In the genomic region with DNA sequence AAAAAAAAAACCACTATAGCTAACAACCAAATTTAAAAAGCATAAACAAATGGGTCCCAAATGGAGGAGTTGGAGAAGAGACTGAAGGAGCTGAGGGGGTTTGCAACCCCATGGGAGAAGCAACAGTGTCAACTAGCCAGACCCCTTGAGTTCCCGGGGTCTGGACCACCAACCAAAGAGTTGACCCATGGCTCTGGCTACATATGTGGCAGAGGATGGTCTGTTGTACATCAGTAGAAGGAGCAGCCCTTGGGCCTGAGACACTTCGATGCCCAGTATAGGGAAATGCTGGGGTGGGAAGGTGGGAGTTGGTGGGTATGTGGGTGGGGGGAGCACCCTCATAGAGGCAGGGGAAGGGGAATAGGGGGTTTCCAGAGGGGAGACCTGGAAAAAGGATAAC, we compare ENCODE assay signal across 21 mouse cellular contexts. TPM values are rescaled to one million over a fixed set of nuclear protein-coding genes. Genes with fewer than 3 reads are reported as not detected.
DNase-seq lines count a peak whose midpoint lies in the region; ATAC-seq lines count a peak whose summit lies in the region.
"Had no signal": no experiment of that assay in that cellular context is flagged by ENCODE, and none has a peak within 500 bp of the region (broad histone marks: within the 10 kb centered on the region; RNA-seq: fewer than 3 reads in every experiment).

No protein-coding gene starts in this region.

- H3K36me3 ChIP-seq in midbrain, embryonic 11.5 days (ENCODE audit: control insufficient read depth, insufficient read depth, low read length) = no peaks in the 10 kb centered on the region
- H3K36me3 ChIP-seq in midbrain, embryonic 10.5 days = peaks cover 4% of the 10 kb centered on the region; the same call in 1 of the 2 replicates
- H3K36me3 ChIP-seq in neural tube, embryonic 11.5 days (ENCODE audit: control insufficient read depth, insufficient read depth, low read length) = no peaks in the 10 kb centered on the region
- peaks cover 3% of the 10 kb centered on the region; the same call in 1 of the 2 replicates for H3K36me3 ChIP-seq in neural tube, embryonic 15.5 days
- H3K36me3 ChIP-seq: G1E had no signal

- H3K27me3 ChIP-seq in midbrain, embryonic 11.5 days (ENCODE audit: control insufficient read depth, insufficient read depth, low read length) = no peaks in the 10 kb centered on the region
- H3K27me3 ChIP-seq in midbrain, embryonic 10.5 days (ENCODE audit: low read depth, poor library complexity, severe bottlenecking) = no peaks in the 10 kb centered on the region
- no peaks in the 10 kb centered on the region for H3K27me3 ChIP-seq in neural tube, embryonic 11.5 days (ENCODE audit: control insufficient read depth, insufficient read depth, low read length)
- H3K27me3 ChIP-seq in neural tube, embryonic 15.5 days (replicated peaks) = no peaks in the 10 kb centered on the region
- H3K27me3 ChIP-seq: CH12.LX, Patski had no signal

- no peak for ATAC-seq in midbrain, embryonic 11.5 days (ENCODE audit: low FRiP score)
- ATAC-seq in neural tube, embryonic 11.5 days (ENCODE audit: insufficient read depth, low FRiP score, low TSS enrichment) = 0 out of 2 replicates have a peak, but pooled peaks have one; percentile 13
- no peak for ATAC-seq in neural tube, embryonic 15.5 days (ENCODE audit: low FRiP score)
- ATAC-seq: activated CD4-positive, CD25-positive, alpha-beta regulatory T cell, adult 4 months; CD4-positive, CD25-positive, alpha-beta regulatory T cell, adult 4 months; Patski had no signal

- H3K9me3 ChIP-seq in midbrain, embryonic 11.5 days (ENCODE audit: control insufficient read depth, low read length) = no peaks in the 10 kb centered on the region
- H3K9me3 ChIP-seq in midbrain, embryonic 10.5 days (replicated peaks) = no peaks in the 10 kb centered on the region
- no peaks in the 10 kb centered on the region for H3K9me3 ChIP-seq in neural tube, embryonic 11.5 days (ENCODE audit: control insufficient read depth, low read length)
- no peaks in the 10 kb centered on the region for H3K9me3 ChIP-seq in neural tube, embryonic 15.5 days (replicated peaks)
- H3K9me3 ChIP-seq: G1E had no signal

- H3K4me3 ChIP-seq in midbrain, embryonic 11.5 days (ENCODE audit: low read depth, low read length) = no peak overlapping the region
- no peak overlapping the region for H3K4me3 ChIP-seq in midbrain, embryonic 10.5 days
- no peak overlapping the region for H3K4me3 ChIP-seq in neural tube, embryonic 11.5 days (ENCODE audit: low read depth, low read length)
- H3K4me3 ChIP-seq in neural tube, embryonic 15.5 days (replicated peaks) = no peak overlapping the region

- H3K4me2 ChIP-seq in midbrain, embryonic 11.5 days = no peak overlapping the region
- no peak overlapping the region for H3K4me2 ChIP-seq in neural tube, embryonic 11.5 days (ENCODE audit: low read depth)
- no peak overlapping the region for H3K4me2 ChIP-seq in neural tube, embryonic 15.5 days

- DNase-seq in heart, adult 11 months = peak; percentile 84
- no peak for DNase-seq in heart, adult 9 months (ENCODE audit: low spot score in 2 of 2)
- DNase-seq in midbrain, embryonic 11.5 days (ENCODE audit: low spot score, missing footprints) = peak; percentile 80
- DNase-seq in midbrain, embryonic 10.5 days (ENCODE audit: low spot score) = no peak
- DNase-seq in neural tube, embryonic 11.5 days (ENCODE audit: low spot score) = no peak
- DNase-seq: adrenal gland, adult 2 months; adrenal gland, adult 8-10 months; adrenal gland, postnatal 10 days; adrenal gland, postnatal 14 days; adrenal gland, postnatal 25 days; adrenal gland, postnatal 36 days; B cell, adult 2 months; cerebellum, adult 11 months; cerebellum, adult 11-12 months; cerebellum, adult 18-20 months had no signal

- no peak overlapping the region for H3K27ac ChIP-seq in midbrain, embryonic 11.5 days (ENCODE audit: low read depth, low read length)
- H3K27ac ChIP-seq in midbrain, embryonic 10.5 days (replicated peaks) = no peak overlapping the region
- H3K27ac ChIP-seq in neural tube, embryonic 11.5 days (ENCODE audit: low read depth, low read length) = no peak overlapping the region
- H3K27ac ChIP-seq in neural tube, embryonic 15.5 days (replicated peaks) = no peak overlapping the region

- H3K9ac ChIP-seq in midbrain, embryonic 11.5 days (ENCODE audit: low read length) = no peak overlapping the region
- H3K9ac ChIP-seq in neural tube, embryonic 11.5 days (ENCODE audit: low read length) = no peak overlapping the region
- no peak overlapping the region for H3K9ac ChIP-seq in neural tube, embryonic 15.5 days (replicated peaks)

- no peaks in the 10 kb centered on the region for H3K4me1 ChIP-seq in midbrain, embryonic 11.5 days (ENCODE audit: control insufficient read depth, insufficient read depth, low read length)
- H3K4me1 ChIP-seq in midbrain, embryonic 10.5 days = no peaks in the 10 kb centered on the region
- no peaks in the 10 kb centered on the region for H3K4me1 ChIP-seq in neural tube, embryonic 11.5 days (ENCODE audit: control insufficient read depth, insufficient read depth, low read length)
- no peaks in the 10 kb centered on the region for H3K4me1 ChIP-seq in neural tube, embryonic 15.5 days

- WGBS in midbrain, embryonic 11.5 days = 86% methylated on average over 2 of the region's 2 CpGs
- 96% methylated on average over 2 of the region's 2 CpGs for WGBS in midbrain, embryonic 10.5 days
- WGBS in neural tube, embryonic 11.5 days = 86% methylated on average over 2 of the region's 2 CpGs
- 92% methylated on average over 2 of the region's 2 CpGs for WGBS in neural tube, embryonic 15.5 days

RNA-seq across cellular contexts. Expression of gene Cept1, which starts 31.7 kb away (rescaled TPM):
- polyA plus RNA-seq in midbrain, embryonic 11.5 days (2014; fragmentation: Nextera tagmentation; extraction: Ambion mirVana) = 44.9 and 49.3 TPM in 2 replicates
- polyA plus RNA-seq in midbrain, embryonic 10.5 days (2016; fragmentation: Nextera tagmentation; extraction: Ambion mirVana) = 40.2 and 43.0 TPM in 2 replicates
- polyA plus RNA-seq in neural tube, embryonic 11.5 days (2014; fragmentation: Nextera tagmentation; extraction: Ambion mirVana) = 39.6 and 50.6 TPM in 2 replicates
- 46.8 and 51.9 TPM in 2 replicates for polyA plus RNA-seq in neural tube, embryonic 15.5 days (2015; fragmentation: Nextera tagmentation; extraction: Ambion mirVana)

RNA-seq across cellular contexts. Expression of gene Dram2, which starts 31.7 kb away (rescaled TPM):
- 52.2 and 55.0 TPM in 2 replicates for polyA plus RNA-seq in midbrain, embryonic 11.5 days (2014; fragmentation: Nextera tagmentation; extraction: Ambion mirVana)
- polyA plus RNA-seq in midbrain, embryonic 10.5 days (2016; fragmentation: Nextera tagmentation; extraction: Ambion mirVana) = 41.5 and 46.4 TPM in 2 replicates
- polyA plus RNA-seq in neural tube, embryonic 11.5 days (2014; fragmentation: Nextera tagmentation; extraction: Ambion mirVana) = 56.6 and 57.8 TPM in 2 replicates
- polyA plus RNA-seq in neural tube, embryonic 15.5 days (2015; fragmentation: Nextera tagmentation; extraction: Ambion mirVana) = 65.5 and 68.5 TPM in 2 replicates

Comparison
In these comparisons a context has a peak if more than half of its experiments do, and no peak if none do; other contexts are left out.
1. DNase-seq: peak in heart, adult 11 months (single experiment) and midbrain, embryonic 11.5 days (single experiment); none in heart, adult 9 months (0 of 2), midbrain, embryonic 10.5 days (single experiment) and neural tube, embryonic 11.5 days (single experiment).